Mouse (Mus musculus) macrophage (primary cell): ENCODE measurements around the gene Zfp451. TPM values are rescaled to one million over a fixed set of nuclear protein-coding genes. Genes with fewer than 3 reads are reported as not detected.
A peak's percentile ranks its signal among the peaks of the same experiment; 100 is the strongest.
"Not testable (repeated sequence)": the region's sequence is repeated elsewhere in the genome, so short reads cannot be mapped to it uniquely, and the experiment has no call there.

Source experiments
- H3K27ac ChIP-seq: fragments of 350-480 bp; formaldehyde crosslinking; 2 replicates; pipeline ENCODE4 v1.9.0; 2021
- H3K36me3 ChIP-seq: fragments of 350-480 bp; formaldehyde crosslinking; 2 replicates; pipeline ENCODE4 v1.9.0; 2021; ENCODE audit errors: inconsistent target
- H3K4me3 ChIP-seq: fragments of 350-480 bp; formaldehyde crosslinking; 2 replicates; pipeline ENCODE4 v1.9.0; 2021; ENCODE audit errors: inconsistent target
- H3K79me2 ChIP-seq: fragments of 350-480 bp; formaldehyde crosslinking; 2 replicates; pipeline ENCODE4 v1.9.0; 2021; ENCODE audit errors: inconsistent target
- WGBS: methylation state at CpG from one replicate; pipeline ENCODE4 v1.1.7; 2026; ENCODE audit warnings: inconsistent platforms; ENCODE audit not compliant: missing documents; 5-methylcytosine and 5-hydroxymethylcytosine counted together
- polyA plus RNA-seq: library from polyadenylated mRNA; stranded (reverse); fragments of 250-400 nt; gene quantifications from 3 replicates; pipeline ENCODE4 v1.2.4, GENCODE M21; 2018; ENCODE audit warnings: inconsistent platforms

Gene Zfp451
- polyA plus RNA-seq, 1 experiment from 2014 or later, result 12.0 TPM

DNA sequence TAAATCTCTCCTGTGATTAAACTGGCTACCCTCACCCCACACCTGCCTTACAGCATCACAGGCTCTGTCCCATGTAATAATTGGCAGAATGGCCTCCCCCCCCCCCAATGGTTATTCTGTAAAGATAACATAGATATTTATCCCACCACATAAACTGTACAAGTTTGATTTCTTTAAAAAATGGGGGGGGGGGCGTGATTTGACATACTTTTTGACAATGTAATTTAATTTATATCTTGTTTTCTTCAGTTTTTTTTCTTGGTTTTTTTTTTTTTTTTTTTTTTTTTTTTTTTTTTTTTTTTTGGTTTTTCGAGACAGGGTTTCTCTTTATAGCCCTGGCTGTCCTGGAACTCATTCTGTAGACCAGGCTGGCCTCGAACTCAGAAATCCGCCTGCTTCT lies 64.7 kb downstream of the Zfp451 start:
- not testable (repeated sequence) for H3K79me2 ChIP-seq, H3K4me3 ChIP-seq, H3K27ac ChIP-seq, H3K36me3 ChIP-seq
- 100% methylated on average over 2 of the region's 4 CpGs for WGBS

DNA sequence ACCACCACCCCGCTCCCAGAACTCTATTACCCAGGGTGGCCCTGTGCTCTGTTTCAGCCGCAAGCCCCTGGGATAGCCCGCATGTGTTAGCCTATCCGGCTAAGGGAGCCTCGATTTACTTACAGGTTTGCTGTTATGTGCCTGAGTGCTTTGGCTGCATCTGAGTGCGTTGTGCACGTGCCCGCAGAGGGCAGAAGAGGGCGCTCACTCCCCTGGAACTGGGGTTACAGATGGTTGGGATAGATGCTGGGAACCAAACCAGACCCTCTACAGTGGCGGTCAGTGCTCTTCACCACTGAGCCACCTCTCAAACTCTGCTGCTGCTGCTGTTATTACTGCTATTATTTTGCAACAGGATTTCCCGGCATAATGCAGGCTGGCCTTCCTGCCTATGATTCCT lies 65.3 kb downstream of the Zfp451 start:
- Histone ChIP-seq H3K4me3 (no peak overlapping the region), H3K36me3 (no peaks in the 10 kb centered on the region), H3K27ac (no peak overlapping the region), H3K79me2 (no peaks in the 10 kb centered on the region)
- 92% methylated on average over 11 of the region's 11 CpGs for WGBS

DNA sequence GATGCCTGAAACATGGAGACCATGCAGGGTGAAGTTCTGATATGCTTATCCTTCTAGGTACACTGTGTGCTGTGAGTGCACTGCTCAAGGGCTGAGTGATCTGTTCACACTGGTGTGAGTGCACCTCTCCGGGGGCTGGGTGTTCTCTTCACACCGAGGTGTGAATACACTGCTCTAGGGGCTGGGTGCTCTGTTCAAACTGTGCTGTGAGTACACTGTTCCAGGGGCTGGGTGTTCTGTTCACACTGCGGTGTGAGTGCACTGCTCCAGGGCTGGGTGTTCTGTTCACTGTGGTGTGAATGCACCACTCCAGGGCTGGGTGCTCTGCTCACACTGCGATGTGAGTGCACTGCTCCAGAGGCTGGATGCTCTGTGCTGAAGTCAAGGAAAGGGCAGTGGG lies 68.5 kb downstream of the Zfp451 start:
- no peak overlapping the region for H3K4me3 ChIP-seq
- WGBS, result 96% methylated on average over 4 of the region's 4 CpGs
- H3K36me3 ChIP-seq, result no peaks in the 10 kb centered on the region
- no peaks in the 10 kb centered on the region for H3K79me2 ChIP-seq
- no peak overlapping the region for H3K27ac ChIP-seq

DNA sequence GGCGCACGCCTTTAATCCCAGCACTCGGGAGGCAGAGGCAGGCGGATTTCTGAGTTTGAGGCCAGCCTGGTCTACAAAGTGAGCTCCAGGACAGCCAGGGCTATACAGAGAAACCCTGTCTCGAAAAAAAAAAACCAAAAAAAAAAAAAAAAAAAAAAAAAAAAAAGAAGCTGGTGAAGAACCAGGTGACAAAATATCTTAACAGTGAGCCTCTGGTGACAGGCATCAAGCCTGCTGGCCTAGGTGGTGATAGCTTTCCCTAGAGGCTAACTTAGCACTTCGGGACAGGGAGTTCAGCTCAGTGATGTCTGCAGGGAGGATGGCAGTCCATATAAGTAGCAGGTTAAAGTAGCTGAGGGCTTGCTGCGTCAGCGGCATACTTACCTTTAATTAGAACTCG lies 69.6 kb downstream of the Zfp451 start:
- not testable (repeated sequence) for H3K27ac ChIP-seq, H3K4me3 ChIP-seq, H3K36me3 ChIP-seq, H3K79me2 ChIP-seq
- 93% methylated on average over 4 of the region's 9 CpGs for WGBS

DNA sequence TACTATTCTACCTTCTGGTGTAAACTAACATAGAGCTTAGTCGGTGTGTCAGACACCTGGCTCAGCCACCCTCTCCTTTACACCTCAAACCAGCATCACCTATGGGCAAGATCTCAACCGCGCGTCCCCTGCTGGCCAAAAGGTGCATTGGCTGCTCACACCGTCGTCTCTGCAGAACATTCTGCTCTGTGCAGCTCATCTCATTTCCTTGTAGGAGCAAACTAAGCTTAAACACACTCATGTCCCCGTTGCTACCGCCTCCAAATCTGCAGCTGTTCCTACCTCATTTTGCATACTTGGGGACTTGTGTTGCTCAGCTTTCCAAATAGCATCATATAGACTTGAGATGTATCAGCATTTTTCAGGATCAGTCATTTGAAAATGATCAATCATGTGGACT lies 71.5 kb downstream of the Zfp451 start:
- WGBS, result 38% methylated on average over 8 of the region's 8 CpGs
- no peak overlapping the region for H3K4me3 ChIP-seq
- H3K36me3 ChIP-seq, result no peaks in the 10 kb centered on the region
- no peak overlapping the region for H3K27ac ChIP-seq
- no peaks in the 10 kb centered on the region for H3K79me2 ChIP-seq

DNA sequence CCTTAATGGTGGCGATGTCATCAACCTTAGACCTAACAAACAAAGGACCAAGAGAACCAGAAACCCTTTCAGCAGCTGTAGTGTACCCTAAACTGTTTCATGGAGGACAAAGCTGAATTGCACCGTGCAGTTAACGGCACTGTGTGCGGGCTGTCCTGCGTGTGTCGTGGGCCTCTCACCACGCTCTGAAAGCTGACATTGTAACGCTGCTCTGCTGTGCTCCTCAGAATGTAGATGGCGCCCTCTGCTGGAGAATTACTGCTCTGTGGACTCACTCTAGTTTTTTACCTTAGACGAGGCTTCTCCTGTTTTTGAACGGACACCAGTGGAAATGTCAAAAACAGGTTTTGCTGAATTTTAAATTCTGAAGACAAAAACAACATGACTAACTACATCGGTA lies 75.1 kb downstream of the Zfp451 start:
- Histone ChIP-seq H3K27ac (no peak overlapping the region), H3K79me2 (no peaks in the 10 kb centered on the region), H3K36me3 (no peaks in the 10 kb centered on the region), H3K4me3 (no peak overlapping the region)
- 21% methylated on average over 12 of the region's 12 CpGs for WGBS

DNA sequence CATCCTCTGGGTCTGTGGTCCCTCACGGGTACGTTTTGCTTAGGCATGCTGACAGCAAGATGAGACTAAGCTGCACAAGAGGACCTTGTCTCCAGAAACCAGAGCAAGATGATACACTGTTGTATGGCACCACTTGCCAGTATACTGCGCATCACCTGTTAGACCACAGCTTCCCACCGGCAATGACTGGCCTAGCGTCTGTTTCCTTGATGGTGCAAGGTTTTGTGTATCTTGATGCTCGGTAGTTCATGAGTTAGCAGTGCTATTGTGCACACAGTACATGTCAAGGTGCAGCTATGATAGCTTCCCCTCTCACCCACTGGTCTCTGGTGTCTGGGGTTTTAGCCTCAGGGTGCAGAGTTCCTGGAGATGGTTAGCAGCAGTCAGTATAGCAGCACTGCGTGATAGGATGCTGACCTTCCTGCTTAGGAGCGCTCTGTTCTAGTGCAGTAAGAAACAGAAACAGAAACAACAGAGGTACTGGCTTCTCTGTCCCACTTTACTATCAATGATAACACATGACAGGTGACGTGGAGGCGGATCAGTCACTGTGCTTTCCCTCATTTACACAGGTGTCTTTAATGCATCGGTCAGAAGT lies 75.6 kb downstream of the Zfp451 start:
- Histone ChIP-seq H3K27ac (no peak overlapping the region), H3K36me3 (no peaks in the 10 kb centered on the region), H3K4me3 (no peak overlapping the region), H3K79me2 (no peaks in the 10 kb centered on the region)
- 80% methylated on average over 11 of the region's 11 CpGs for WGBS

DNA sequence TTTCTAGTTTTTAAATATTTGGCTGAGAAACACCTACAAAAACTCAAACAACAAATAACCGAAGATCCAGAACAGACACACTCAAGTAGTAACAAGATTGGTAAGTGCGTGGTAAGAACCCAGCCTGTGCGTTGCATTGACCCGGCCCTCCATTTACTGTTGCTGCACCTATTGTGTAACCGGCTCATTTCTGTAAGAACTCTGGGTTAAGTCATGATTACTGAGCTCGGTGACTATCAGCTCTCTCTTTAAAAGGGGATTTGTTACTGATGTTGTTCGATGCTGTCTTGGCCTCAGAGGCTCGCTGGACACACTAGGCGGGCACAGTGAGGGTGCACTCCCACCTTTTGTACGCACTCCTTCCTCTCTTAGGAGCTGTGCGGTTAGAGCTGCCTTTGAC lies 76.1 kb downstream of the Zfp451 start:
- H3K4me3 ChIP-seq, result no peak overlapping the region
- H3K36me3 ChIP-seq, result no peaks in the 10 kb centered on the region
- WGBS, result 79% methylated on average over 11 of the region's 11 CpGs
- no peaks in the 10 kb centered on the region for H3K79me2 ChIP-seq
- H3K27ac ChIP-seq, result no peak overlapping the region

DNA sequence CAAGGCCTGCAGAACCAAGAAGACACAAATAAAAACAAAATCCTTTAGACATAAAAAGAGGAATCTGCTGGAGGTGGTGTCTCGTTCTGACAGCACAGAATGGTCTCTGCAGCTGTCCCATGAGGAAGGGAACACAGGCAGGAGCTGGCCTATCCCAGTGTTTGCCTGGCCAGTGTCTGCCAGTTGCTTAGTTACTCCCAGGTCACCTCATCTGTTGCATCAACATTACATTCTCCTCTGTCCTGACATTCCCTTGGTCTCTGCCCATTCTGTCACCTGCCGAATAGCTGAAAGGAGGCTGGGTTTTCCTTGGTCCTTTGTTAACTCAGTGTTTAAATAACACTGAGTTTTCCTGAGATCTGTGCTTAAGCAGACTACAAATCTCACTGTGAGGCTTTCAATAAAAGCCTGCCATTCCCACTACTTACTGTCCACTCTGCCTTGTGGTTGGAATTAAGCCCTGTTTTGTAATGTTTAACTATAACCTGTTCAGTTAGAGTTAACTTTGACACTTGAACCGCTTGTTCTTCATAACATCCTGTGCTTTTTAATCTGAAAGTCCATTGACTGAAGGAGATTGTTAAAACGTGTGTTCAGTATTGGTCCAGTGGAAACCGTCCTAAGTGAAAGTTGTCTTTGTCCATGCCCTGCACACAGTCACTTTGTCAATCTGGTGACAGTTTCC lies 80.3 kb downstream of the Zfp451 start:
- H3K36me3 ChIP-seq, result no peaks in the 10 kb centered on the region
- WGBS, result 85% methylated on average over 5 of the region's 5 CpGs

DNA sequence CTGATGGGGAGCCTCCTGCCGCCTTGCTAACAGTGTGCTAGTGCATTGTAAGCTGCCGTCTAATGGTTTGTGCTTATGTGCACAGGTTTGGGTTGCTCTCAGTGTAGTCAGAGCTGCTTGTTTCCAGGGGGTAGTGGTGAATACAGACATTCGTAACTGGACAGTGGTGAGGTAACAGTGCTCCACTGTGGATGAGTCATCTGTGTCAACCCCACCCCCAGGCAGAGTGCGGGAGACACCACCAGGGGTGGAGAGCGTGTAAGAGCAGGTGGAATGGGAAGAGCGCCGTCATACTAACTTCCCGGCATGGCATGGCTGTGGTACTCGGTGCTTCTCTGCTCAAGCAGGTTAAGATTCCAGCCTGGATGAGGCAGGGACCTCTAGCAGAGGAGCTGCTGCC lies 81.4 kb downstream of the Zfp451 start:
- WGBS, result 89% methylated on average over 9 of the region's 9 CpGs
- H3K36me3 ChIP-seq, result no peaks in the 10 kb centered on the region
- H3K27ac ChIP-seq, result no peak overlapping the region
- no peak overlapping the region for H3K4me3 ChIP-seq
- H3K79me2 ChIP-seq, result no peaks in the 10 kb centered on the region

More for the DNA sequence above, 80.3 kb downstream of the Zfp451 start:
- no peaks in the 10 kb centered on the region for H3K79me2 ChIP-seq
- H3K4me3 ChIP-seq, result no peak overlapping the region
- no peak overlapping the region for H3K27ac ChIP-seq

DNA sequence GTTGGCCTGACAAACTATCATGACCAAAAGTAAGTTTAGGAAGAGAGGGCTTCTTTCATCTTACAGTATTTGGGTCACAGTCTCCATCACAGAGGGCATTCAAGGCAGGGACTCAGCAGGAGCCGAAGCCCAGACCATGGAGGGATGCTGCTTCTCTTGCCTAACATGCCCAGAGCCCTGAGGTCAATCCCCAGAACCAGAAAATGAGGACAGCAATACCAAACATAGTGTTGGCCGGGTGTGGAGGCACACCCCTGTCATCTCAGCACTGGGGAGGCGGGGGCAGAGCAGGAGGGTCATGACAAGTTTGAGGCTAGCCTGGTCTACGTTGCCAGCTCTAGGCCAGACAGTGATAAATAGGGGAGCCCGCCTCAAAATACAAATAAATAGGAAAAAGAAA lies 89.3 kb downstream of the Zfp451 start:
- 94% methylated on average over 5 of the region's 5 CpGs for WGBS
- H3K27ac ChIP-seq, result no peak overlapping the region
- no peak overlapping the region for H3K4me3 ChIP-seq
- H3K36me3 ChIP-seq, result no peaks in the 10 kb centered on the region
- H3K79me2 ChIP-seq, result no peaks in the 10 kb centered on the region

DNA sequence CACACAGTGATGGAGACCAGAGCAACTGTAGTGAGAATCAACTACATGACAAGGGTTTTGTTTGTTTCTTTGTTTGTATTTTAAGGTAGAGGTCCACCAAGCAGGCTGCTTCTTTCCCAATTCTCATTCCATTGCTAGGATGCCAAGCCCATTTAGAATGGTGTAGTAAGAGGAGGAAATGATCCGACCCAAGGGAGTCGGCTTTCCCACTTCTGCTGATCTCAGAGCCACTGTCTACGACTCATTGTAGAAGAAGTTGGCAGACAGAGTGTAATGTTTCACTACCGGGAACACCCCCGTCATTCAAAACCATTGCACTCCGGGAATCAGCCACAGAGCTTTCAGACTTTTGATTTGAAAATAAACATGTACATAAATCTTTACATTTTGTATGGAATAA lies 89.9 kb downstream of the Zfp451 start:
- H3K4me3 ChIP-seq, result no peak overlapping the region
- H3K27ac ChIP-seq, result no peak overlapping the region
- no peaks in the 10 kb centered on the region for H3K36me3 ChIP-seq
- no peaks in the 10 kb centered on the region for H3K79me2 ChIP-seq
- WGBS, result 95% methylated on average over 6 of the region's 6 CpGs

DNA sequence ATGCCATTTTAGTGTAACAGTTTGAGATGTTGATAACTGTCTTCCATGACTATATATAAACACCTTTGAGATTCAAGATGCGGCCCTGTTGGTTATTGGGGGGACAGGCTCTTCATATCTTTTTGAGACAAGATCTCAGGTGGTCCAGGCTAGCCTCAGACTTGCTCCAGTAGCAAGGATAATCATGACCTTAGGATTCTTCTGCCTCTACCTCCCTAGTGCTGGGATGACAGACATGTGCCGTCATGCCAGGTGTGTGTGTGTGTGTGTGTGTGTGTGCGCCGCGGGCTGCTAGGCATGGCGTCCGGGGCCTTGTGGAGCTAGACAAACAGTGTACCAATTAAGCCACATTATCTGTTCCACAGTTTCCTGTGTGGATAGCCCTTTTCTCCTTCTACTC lies 93.4 kb downstream of the Zfp451 start:
- 91% methylated on average over 7 of the region's 7 CpGs for WGBS
- H3K79me2 ChIP-seq, result no peaks in the 10 kb centered on the region
- no peak overlapping the region for H3K27ac ChIP-seq
- no peak overlapping the region for H3K4me3 ChIP-seq
- no peaks in the 10 kb centered on the region for H3K36me3 ChIP-seq

DNA sequence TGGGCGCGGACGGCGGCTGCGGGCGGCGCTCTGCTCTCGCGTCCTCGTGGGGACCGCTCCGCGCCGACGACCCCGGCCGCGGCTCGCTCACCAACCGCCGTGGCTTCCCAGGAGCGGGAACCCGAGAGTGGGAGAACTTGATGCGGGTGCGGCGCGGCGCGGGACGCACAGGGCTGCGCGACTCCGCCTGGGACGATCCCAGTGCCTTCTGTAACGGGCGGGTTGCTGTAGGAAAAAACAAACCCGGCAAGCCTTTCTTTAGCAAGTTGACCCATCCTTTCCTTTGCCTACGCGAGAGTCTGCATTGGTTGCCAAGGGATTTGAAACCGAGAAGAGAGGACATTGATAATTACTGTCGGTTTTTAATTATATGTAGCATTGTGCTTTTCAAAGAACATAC lies 94.2 kb downstream of the Zfp451 start:
- no peaks in the 10 kb centered on the region for H3K36me3 ChIP-seq
- H3K79me2 ChIP-seq, result no peaks in the 10 kb centered on the region
- H3K27ac ChIP-seq, result no peak overlapping the region
- under 1% methylated on average over 33 of the region's 41 CpGs for WGBS
- peak overlapping the region; percentile 36 for H3K4me3 ChIP-seq

DNA sequence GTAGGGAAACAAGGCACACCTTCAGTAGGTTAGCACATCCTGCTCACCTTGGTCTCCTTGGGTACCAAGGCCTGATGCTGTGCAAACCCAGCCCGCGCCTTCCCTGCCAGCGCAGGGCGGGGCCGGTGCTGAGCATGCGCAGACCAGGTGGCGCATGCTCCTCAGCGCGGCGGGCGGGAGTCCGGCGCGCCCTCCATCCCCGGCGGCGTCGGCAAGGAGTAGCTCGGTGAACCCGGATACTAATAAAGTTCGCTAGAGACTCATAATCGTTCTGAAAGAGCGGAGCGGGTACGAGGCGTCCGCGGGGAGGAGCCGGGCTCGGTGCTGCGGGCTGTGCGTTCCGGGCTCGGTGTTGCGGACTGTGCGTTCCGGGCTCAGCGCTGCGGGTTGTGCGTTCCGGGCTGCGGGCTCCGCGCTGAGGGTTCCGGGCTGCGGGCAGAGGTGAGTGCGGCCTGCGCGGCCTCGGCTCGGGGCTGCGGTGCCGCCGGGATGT lies 94.6 kb downstream of the Zfp451 start, which contains the start of gene Rab23:
TSS of gene Rab23 (plus strand) at position 155 of the 493 bp plus-strand sequence.
- H3K36me3 ChIP-seq, result no peaks in the 10 kb centered on the region
- H3K27ac ChIP-seq, result no peak within 1 kb of the TSS
- under 1% methylated on average over 54 of the region's 54 CpGs for WGBS
- no peaks in the 10 kb centered on the region for H3K79me2 ChIP-seq
- peak within 1 kb of the TSS; percentile 36 for H3K4me3 ChIP-seq
